Mouse (Mus musculus): ENCODE results near the gene Slc12a6. TPM values are rescaled to one million over a fixed set of nuclear protein-coding genes. Genes with fewer than 3 reads are reported as not detected.

The Slc12a6 gene
- total RNA-seq, 1 experiment = 20.7 TPM

DNA sequence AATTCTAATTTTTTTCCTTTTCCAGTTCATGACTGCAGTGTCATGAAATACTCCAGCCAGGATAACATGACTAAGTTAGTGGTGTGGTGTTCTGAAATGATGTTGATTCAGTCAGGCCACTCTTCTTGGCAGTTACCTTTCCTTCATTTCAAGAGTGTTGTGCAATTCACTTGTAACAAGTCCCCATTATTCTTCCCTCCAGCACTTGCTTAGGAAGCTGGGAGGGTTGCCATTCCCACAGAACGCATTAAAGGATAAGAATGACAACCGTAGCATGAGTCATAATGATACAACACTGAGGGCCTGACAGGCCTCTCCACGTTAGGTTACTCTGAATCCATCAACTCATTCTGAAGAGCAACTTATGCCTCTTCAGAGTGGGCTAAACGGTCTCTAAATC lies 107.5 kb downstream of the Slc12a6 start:
- no peak overlapping the region for H3K4me3 ChIP-seq (ENCODE audit: insufficient read depth in 1 of 2, low read depth in 1 of 2, low read length in 2 of 2, poor library complexity in 1 of 2, severe bottlenecking in 1 of 2)
- H3K9me3 ChIP-seq (ENCODE audit: control insufficient read depth, insufficient read depth, low read depth, low read length) = no peaks in the 10 kb centered on the region
- no peaks in the 10 kb centered on the region for H3K36me3 ChIP-seq (ENCODE audit: control insufficient read depth, insufficient read depth, low read length, poor library complexity, severe bottlenecking)
- no peak for TF ChIP-seq ZC3H11A (IDR thresholded peaks at IDR 0.05; ENCODE audit: borderline replicate concordance, low read depth, low read length)
- TF ChIP-seq ZNF384 (IDR thresholded peaks at IDR 0.05; ENCODE audit: low read depth, low read length) = no peak
- no peak for TF ChIP-seq CHD2 (IDR thresholded peaks at IDR 0.05; ENCODE audit: low read depth, low read length)
- no peak for TF ChIP-seq HCFC1 (IDR thresholded peaks at IDR 0.05; ENCODE audit: borderline replicate concordance, insufficient read depth, low read length)
- in situ Hi-C loops (cut with MboI; ENCODE audit: low sequenced_read_pairs in 2 of 2, unreplicated experiment in 2 of 2) = no loop called here
- no peak overlapping the region for H3K27ac ChIP-seq (ENCODE audit: insufficient read depth, low read depth, low read length, poor library complexity, severe bottlenecking)
- H3K4me1 ChIP-seq (ENCODE audit: control insufficient read depth in 2 of 2, insufficient read depth in 2 of 2, low read length in 2 of 2, poor library complexity in 1 of 2) = peaks cover 4% of the 10 kb centered on the region in 2 experiments; a peak in 3 of 4 replicates
- DNase-seq (ENCODE audit: low read depth, low spot score) = no peak
- H3K9ac ChIP-seq (ENCODE audit: insufficient read depth, low read depth, low read length, poor library complexity, severe bottlenecking) = no peak overlapping the region

DNA sequence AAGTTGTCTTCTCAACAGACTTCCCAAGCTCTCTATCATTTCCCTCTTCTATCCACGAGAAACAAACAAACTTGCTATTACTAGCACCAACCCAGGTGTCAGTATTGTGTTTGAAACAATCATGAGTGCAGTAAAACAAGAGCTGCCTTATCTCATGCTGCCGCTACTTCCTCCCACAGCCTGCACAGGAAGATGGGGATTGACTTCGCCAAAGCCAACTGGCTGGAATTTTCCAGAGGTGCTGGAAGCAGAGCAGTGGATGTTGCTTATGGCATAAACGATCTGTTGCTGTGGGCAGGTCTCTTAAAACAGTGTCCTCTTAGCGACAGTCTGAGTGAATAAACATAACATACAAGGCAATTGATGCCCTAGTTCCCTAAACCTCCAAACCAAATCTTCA lies 109.0 kb downstream of the Slc12a6 start:
- no peak overlapping the region for H3K9ac ChIP-seq (ENCODE audit: insufficient read depth, low read depth, low read length, poor library complexity, severe bottlenecking)
- DNase-seq (ENCODE audit: low read depth, low spot score) = no peak

DNA sequence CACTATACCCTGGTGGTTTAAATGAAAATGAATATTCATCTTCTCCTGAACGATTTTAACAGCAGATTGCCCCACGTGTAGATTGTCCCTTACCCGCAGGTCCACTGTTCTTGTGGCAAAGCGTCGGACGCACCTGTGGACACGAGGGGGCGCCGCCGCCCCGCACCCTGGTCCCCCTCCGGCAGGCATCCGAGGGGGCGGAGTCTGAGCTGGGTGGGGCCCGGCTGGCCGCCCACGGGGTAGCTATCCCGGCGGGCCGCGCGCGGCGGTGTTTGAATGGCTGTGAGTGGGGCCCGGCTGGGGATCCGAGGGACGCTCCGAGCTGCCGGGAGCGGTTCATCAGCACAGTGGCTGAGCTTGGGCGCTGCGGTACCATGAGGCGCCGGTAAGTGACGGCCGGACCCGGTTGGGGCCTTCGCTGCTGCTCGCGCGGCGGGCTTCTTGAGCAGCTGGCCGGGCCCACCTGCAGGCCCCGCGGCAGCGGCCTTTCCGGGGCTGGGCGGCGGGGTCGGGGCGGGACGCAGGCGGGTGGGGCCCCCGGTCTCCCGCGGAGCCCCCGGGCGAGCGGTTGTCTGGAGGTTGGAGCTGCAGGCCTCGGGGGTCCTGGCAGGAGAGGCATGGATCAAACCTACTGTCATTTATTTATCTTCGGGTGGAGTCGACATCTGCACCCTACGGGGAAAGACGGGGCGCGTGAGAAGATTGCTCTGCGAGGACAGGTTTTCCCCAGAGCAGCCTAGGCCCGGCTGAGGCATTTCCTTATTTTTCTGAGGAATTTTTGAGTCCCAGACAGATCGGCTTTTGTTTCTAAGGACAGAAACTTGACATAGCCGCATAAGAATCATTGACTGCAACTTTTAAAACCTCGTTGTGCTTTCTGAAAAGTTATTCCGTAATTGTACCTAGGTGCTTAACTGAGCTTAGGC lies 113.6 kb downstream of the Slc12a6 start, which contains the start of gene Katnbl1:
Gene Katnbl1, plus strand, starts transcription at position 239 of the 926 bp plus-strand sequence.
- in situ Hi-C loops (cut with MboI; ENCODE audit: low sequenced_read_pairs in 2 of 2, unreplicated experiment in 2 of 2) = no loop called here
- peak within 1 kb of the TSS; percentile 97 for H3K9ac ChIP-seq (ENCODE audit: insufficient read depth, low read depth, low read length, poor library complexity, severe bottlenecking)
- H3K36me3 ChIP-seq (ENCODE audit: control insufficient read depth, insufficient read depth, low read length, poor library complexity, severe bottlenecking) = no peaks in the 10 kb centered on the region
- TF ChIP-seq HCFC1 (IDR thresholded peaks at IDR 0.05; ENCODE audit: borderline replicate concordance, insufficient read depth, low read length) (peak; percentile 51; the same call in 1 of the 2 replicates), MAFK (IDR thresholded peaks at IDR 0.05; ENCODE audit: insufficient read depth, low read depth, low read length) (no peak), CHD2 (IDR thresholded peaks at IDR 0.05; ENCODE audit: low read depth, low read length) (no peak), ZNF384 (IDR thresholded peaks at IDR 0.05; ENCODE audit: low read depth, low read length) (no peak), ZC3H11A (IDR thresholded peaks at IDR 0.05; ENCODE audit: borderline replicate concordance, low read depth, low read length) (peak; percentile 51; the same call in 1 of the 2 replicates)
- no peaks in the 10 kb centered on the region for H3K9me3 ChIP-seq (ENCODE audit: control insufficient read depth, insufficient read depth, low read depth, low read length)
- DNase-seq (ENCODE audit: low read depth, low spot score) = peak; percentile 83
- peak within 1 kb of the TSS; percentile 95 for H3K27ac ChIP-seq (ENCODE audit: insufficient read depth, low read depth, low read length, poor library complexity, severe bottlenecking)
- H3K4me1 ChIP-seq (ENCODE audit: control insufficient read depth in 2 of 2, insufficient read depth in 2 of 2, low read length in 2 of 2, poor library complexity in 1 of 2) = peaks cover 0 to 6% of the 10 kb centered on the region in 2 experiments; a peak in 2 of 4 replicates
- H3K4me3 ChIP-seq (ENCODE audit: insufficient read depth in 1 of 2, low read depth in 1 of 2, low read length in 2 of 2, poor library complexity in 1 of 2, severe bottlenecking in 1 of 2) = peak within 1 kb of the TSS; percentile 94 to 99

More for the DNA sequence above, 109.0 kb downstream of the Slc12a6 start:
- no peaks in the 10 kb centered on the region for H3K9me3 ChIP-seq (ENCODE audit: control insufficient read depth, insufficient read depth, low read depth, low read length)
- TF ChIP-seq ZNF384 (IDR thresholded peaks at IDR 0.05; ENCODE audit: low read depth, low read length) (no peak), ZC3H11A (IDR thresholded peaks at IDR 0.05; ENCODE audit: borderline replicate concordance, low read depth, low read length) (no peak), MAFK (IDR thresholded peaks at IDR 0.05; ENCODE audit: insufficient read depth, low read depth, low read length) (no peak), CHD2 (IDR thresholded peaks at IDR 0.05; ENCODE audit: low read depth, low read length) (no peak), HCFC1 (IDR thresholded peaks at IDR 0.05; ENCODE audit: borderline replicate concordance, insufficient read depth, low read length) (no peak)
- peaks cover 0 to 4% of the 10 kb centered on the region in 2 experiments; a peak in 2 of 4 replicates for H3K4me1 ChIP-seq (ENCODE audit: control insufficient read depth in 2 of 2, insufficient read depth in 2 of 2, low read length in 2 of 2, poor library complexity in 1 of 2)
- no peak overlapping the region for H3K27ac ChIP-seq (ENCODE audit: insufficient read depth, low read depth, low read length, poor library complexity, severe bottlenecking)
- H3K4me3 ChIP-seq (ENCODE audit: insufficient read depth in 1 of 2, low read depth in 1 of 2, low read length in 2 of 2, poor library complexity in 1 of 2, severe bottlenecking in 1 of 2) = no peak overlapping the region
- H3K36me3 ChIP-seq (ENCODE audit: control insufficient read depth, insufficient read depth, low read length, poor library complexity, severe bottlenecking) = no peaks in the 10 kb centered on the region
- in situ Hi-C loops (cut with MboI; ENCODE audit: low sequenced_read_pairs in 2 of 2, unreplicated experiment in 2 of 2) = no loop called here

DNA sequence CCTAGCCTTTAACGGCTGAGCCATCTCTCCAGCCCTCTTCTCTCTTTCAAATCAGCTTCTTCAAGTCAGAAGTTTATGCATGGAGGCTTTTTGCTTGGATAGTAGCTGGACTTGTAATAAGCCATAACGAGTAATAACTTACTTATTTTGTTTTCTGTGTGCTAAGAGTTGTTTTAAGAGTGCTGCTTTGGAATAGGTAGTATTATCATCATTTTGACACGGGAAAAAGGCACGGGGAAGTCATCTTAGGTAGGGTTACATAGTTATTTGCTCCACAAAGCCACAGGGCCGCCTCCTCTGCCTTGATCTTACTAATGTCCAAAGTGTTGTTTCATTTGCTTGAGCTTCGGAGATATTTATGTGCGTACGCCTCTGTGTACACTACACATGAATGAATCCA lies 114.5 kb downstream of the Slc12a6 start:
- in situ Hi-C loops (cut with MboI; ENCODE audit: low sequenced_read_pairs in 2 of 2, unreplicated experiment in 2 of 2) = no loop called here

More for the DNA sequence above, 114.5 kb downstream of the Slc12a6 start:
- Histone ChIP-seq H3K36me3 (ENCODE audit: control insufficient read depth, insufficient read depth, low read length, poor library complexity, severe bottlenecking) (no peaks in the 10 kb centered on the region), H3K9me3 (ENCODE audit: control insufficient read depth, insufficient read depth, low read depth, low read length) (no peaks in the 10 kb centered on the region), H3K4me1 (ENCODE audit: control insufficient read depth in 2 of 2, insufficient read depth in 2 of 2, low read length in 2 of 2, poor library complexity in 1 of 2) (peaks cover 0 to 6% of the 10 kb centered on the region in 2 experiments; a peak in 2 of 4 replicates), H3K4me3 (ENCODE audit: insufficient read depth in 1 of 2, low read depth in 1 of 2, low read length in 2 of 2, poor library complexity in 1 of 2, severe bottlenecking in 1 of 2) (peak overlapping the region; percentile 94 to 99), H3K27ac (ENCODE audit: insufficient read depth, low read depth, low read length, poor library complexity, severe bottlenecking) (no peak overlapping the region; the same call in 1 of the 2 replicates), H3K9ac (ENCODE audit: insufficient read depth, low read depth, low read length, poor library complexity, severe bottlenecking) (peak overlapping the region; percentile 97; the same call in 1 of the 2 replicates)
- no peak for TF ChIP-seq MAFK (IDR thresholded peaks at IDR 0.05; ENCODE audit: insufficient read depth, low read depth, low read length)
- no peak for TF ChIP-seq CHD2 (IDR thresholded peaks at IDR 0.05; ENCODE audit: low read depth, low read length)
- TF ChIP-seq HCFC1 (IDR thresholded peaks at IDR 0.05; ENCODE audit: borderline replicate concordance, insufficient read depth, low read length) = no peak
- no peak for TF ChIP-seq ZNF384 (IDR thresholded peaks at IDR 0.05; ENCODE audit: low read depth, low read length)
- TF ChIP-seq ZC3H11A (IDR thresholded peaks at IDR 0.05; ENCODE audit: borderline replicate concordance, low read depth, low read length) = no peak
- DNase-seq (ENCODE audit: low read depth, low spot score) = no peak

All from ES-E14 (cell line).